Mouse (Mus musculus) heart, postnatal 0 days (tissue): Measurements from ENCODE around the gene Dync1li1. TPM values are rescaled to one million over a fixed set of nuclear protein-coding genes. Genes with fewer than 3 reads are reported as not detected.
"Not testable (repeated sequence)": the region's sequence is repeated elsewhere in the genome, so short reads cannot be mapped to it uniquely, and the experiment has no call there.

Experiments used
- ATAC-seq: fragments of 200-750 bp; cut with Nextera tagmentation; 2 replicates; pipeline ENCODE4 v1.8.0; 2017; ENCODE audit warnings: low read depth, moderate number of reproducible peaks, moderate library complexity; ENCODE audit not compliant: insufficient read depth
- DNase-seq: peaks from one replicate; pipeline ENCODE4 v3.0.0-alpha.2; 2016; ENCODE audit warnings: low spot score
- H3K27ac ChIP-seq: fragments of 300-500 bp; sonication (generic); 2 replicates; pipeline ENCODE4 v1.5.1; 2014; ENCODE audit warnings: low read depth, mild to moderate bottlenecking
- H3K27me3 ChIP-seq: fragments of 300-500 bp; sonication (generic); 2 replicates; pipeline ENCODE4 v1.6.1; 2014; ENCODE audit warnings: low read length, mixed read lengths; ENCODE audit not compliant: control insufficient read depth, insufficient read depth
- H3K36me3 ChIP-seq: fragments of 300-500 bp; sonication (generic); replicated peaks from 2 replicates; pipeline ENCODE4 v1.6.1; 2014; ENCODE audit warnings: low read length, mixed read lengths; ENCODE audit not compliant: control insufficient read depth, insufficient read depth
- H3K4me1 ChIP-seq: fragments of 300-500 bp; sonication (generic); 2 replicates; pipeline ENCODE4 v1.6.1; 2014; ENCODE audit warnings: antibody characterized with exemption; ENCODE audit not compliant: control insufficient read depth, insufficient read depth
- H3K4me2 ChIP-seq: fragments of 300-500 bp; sonication (generic); 2 replicates; pipeline ENCODE4 v1.6.1; 2014; ENCODE audit warnings: low read depth, mild to moderate bottlenecking, low read length, moderate library complexity
- H3K4me3 ChIP-seq: fragments of 300-500 bp; sonication (generic); 2 replicates; pipeline ENCODE4 v1.5.1; 2014; ENCODE audit warnings: low read depth, low read length
- H3K9ac ChIP-seq: fragments of 300-500 bp; sonication (generic); replicated peaks from 2 replicates; pipeline ENCODE4 v1.6.1; 2014; ENCODE audit warnings: low read depth, low read length, mixed read lengths
- H3K9me3 ChIP-seq: fragments of 300-500 bp; sonication (generic); replicated peaks from 2 replicates; pipeline ENCODE4 v1.6.1; 2016; ENCODE audit warnings: low read length; ENCODE audit not compliant: control insufficient read depth
- CTCF ChIP-seq: IDR thresholded peaks from 2 replicates; pipeline ENCODE4 v1.5.1; 2016; ENCODE audit warnings: antibody characterized with exemption, control low read depth, low read depth
- EP300 ChIP-seq: IDR thresholded peaks from 2 replicates; pipeline ENCODE4 v1.6.1; 2016; ENCODE audit warnings: antibody characterized with exemption, low read depth
- WGBS: fragments of 180-500 bp; shearing (Covaris S2); extraction: QIAGEN DNeasy Blood & Tissue Kit; methylation state at CpG from one replicate; pipeline ENCODE4 v1.1.7; 2014; 5-methylcytosine and 5-hydroxymethylcytosine counted together
- polyA plus RNA-seq: library from polyadenylated mRNA; unstranded; fragments of >200 nt; fragmentation: Nextera tagmentation; extraction: Ambion mirVana; gene quantifications from 2 replicates; pipeline ENCODE4 v1.2.1, GENCODE M21; 2015
- total RNA-seq: library from RNA; depleted of rRNA; stranded (reverse); fragments of >200 nt; gene quantifications from 2 replicates; pipeline ENCODE4 v1.2.3, GENCODE M21; 2014; ENCODE audit warnings: low replicate concordance

Gene Dync1li1
- total and polyA plus RNA-seq, 2 experiments from 2014 or later = 75.2 to 84.0 TPM

DNA sequence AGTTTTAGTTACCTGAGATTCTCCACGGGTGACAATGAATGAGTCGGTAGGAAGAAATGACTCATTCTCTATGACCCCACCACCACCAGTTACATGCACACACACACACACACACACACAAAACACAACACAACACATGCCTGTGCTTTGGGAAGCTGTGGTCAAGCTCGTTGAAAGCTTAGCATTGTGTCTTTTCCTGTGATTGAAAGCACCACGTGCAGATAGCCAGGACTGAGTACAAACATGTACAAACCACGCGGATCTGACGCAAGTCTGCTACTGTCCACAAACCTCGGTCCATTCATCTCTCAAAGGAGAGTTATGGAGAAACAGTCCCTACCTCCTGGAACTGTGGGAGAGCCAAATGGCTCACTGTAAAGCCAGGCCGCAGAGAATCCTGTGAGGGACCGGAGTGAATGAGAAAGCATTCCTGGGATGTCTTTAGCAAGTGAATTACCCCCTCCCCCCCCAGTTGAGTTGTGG, 1.6 kb downstream of the Dync1li1 start:
- H3K4me3 ChIP-seq = peak overlapping the region; percentile 85
- H3K27me3 ChIP-seq = no peaks in the 10 kb centered on the region
- DNase-seq (peak; percentile 64), ATAC-seq (peak; percentile 13; the same call in 1 of the 2 replicates)
- TF ChIP-seq EP300 (no peak), CTCF (no peak)
- peaks cover 28% of the 10 kb centered on the region for H3K36me3 ChIP-seq
- WGBS = 6% methylated on average over 10 of the region's 10 CpGs
- no peak overlapping the region for H3K9ac ChIP-seq
- no peaks in the 10 kb centered on the region for H3K9me3 ChIP-seq
- peaks cover 19% of the 10 kb centered on the region for H3K4me1 ChIP-seq
- peak overlapping the region; percentile 82 for H3K4me2 ChIP-seq
- peak overlapping the region; percentile 94 for H3K27ac ChIP-seq

DNA sequence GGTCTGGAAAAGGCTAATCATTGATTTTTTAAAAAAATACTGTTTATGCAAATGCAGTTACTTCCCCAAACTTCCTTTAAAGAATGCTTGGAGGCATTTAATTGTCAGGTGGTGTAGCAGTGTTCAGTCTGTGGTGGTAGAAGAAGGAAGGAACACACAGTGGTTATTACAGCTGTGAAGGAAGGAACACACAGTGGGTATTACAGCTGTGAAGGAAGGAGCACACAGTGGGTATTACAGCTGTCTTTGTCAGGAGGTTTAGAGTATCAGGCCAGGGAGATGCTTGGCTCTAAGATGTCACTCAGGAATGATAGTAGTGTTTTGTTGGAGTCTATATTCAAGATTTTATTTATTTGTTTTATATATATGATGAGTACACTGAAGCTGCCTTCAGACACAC, 2.5 kb downstream of the Dync1li1 start:
- Histone ChIP-seq H3K36me3 (peaks cover 28% of the 10 kb centered on the region), H3K4me3 (no peak overlapping the region), H3K9me3 (no peaks in the 10 kb centered on the region), H3K27ac (no peak overlapping the region), H3K4me1 (peaks cover 19% of the 10 kb centered on the region), H3K27me3 (no peaks in the 10 kb centered on the region), H3K4me2 (no peak overlapping the region), H3K9ac (no peak overlapping the region)
- no peak for TF ChIP-seq CTCF
- TF ChIP-seq EP300 = no peak
- DNase-seq = no peak
- ATAC-seq = no peak

DNA sequence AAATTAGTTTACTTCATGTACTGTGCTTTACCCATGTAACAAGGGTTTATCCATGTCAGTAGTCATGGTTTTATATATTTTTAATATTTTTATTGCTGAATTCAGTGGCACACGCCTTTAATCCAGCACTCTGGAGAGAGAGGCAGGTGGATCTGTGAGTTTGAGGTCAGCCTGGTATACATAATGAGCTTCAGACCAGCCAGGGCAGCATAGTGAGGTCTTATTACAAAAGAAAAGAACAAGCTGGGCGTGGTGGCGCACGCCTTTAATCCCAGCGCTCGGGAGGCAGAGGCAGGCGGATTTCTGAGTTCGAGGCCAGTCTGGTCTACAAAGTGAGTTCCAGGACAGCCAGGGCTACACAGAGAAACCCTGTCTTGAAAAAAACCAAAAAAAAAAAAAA, 7.1 kb downstream of the Dync1li1 start:
- not testable (repeated sequence) for H3K9me3 ChIP-seq, DNase-seq, H3K27ac ChIP-seq, H3K4me1 ChIP-seq, H3K27me3 ChIP-seq, H3K4me3 ChIP-seq, ATAC-seq, H3K9ac ChIP-seq, H3K4me2 ChIP-seq
- 91% methylated on average over 8 of the region's 8 CpGs for WGBS
- peaks cover 43% of the 10 kb centered on the region for H3K36me3 ChIP-seq

DNA sequence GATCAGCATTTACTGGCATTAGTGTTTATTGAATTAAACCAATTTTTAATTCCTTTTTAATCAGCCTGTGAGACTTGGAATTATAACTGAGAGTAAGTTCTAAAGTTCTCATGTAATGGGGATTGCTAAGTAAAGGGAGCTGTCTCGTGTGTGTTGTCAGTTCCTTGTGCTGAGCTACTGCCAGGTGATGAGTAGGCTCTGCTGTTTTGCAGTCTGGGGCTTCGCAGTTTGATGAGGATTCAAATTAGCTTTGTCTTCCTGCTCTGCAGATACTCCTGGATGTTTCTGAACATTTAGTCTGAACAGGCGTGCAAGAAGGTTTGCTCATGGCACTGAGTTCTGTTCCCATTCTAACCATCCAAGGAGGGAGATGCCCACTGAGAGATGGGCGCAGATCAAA, 8.5 kb downstream of the Dync1li1 start:
- no peak for TF ChIP-seq CTCF
- TF ChIP-seq EP300 = no peak
- Histone ChIP-seq H3K4me1 (no peaks in the 10 kb centered on the region), H3K27ac (no peak overlapping the region), H3K36me3 (peaks cover 36% of the 10 kb centered on the region), H3K27me3 (no peaks in the 10 kb centered on the region), H3K9me3 (no peaks in the 10 kb centered on the region), H3K9ac (no peak overlapping the region), H3K4me3 (no peak overlapping the region), H3K4me2 (no peak overlapping the region)
- no peak for DNase-seq
- no peak for ATAC-seq
- 84% methylated on average over 4 of the region's 4 CpGs for WGBS

DNA sequence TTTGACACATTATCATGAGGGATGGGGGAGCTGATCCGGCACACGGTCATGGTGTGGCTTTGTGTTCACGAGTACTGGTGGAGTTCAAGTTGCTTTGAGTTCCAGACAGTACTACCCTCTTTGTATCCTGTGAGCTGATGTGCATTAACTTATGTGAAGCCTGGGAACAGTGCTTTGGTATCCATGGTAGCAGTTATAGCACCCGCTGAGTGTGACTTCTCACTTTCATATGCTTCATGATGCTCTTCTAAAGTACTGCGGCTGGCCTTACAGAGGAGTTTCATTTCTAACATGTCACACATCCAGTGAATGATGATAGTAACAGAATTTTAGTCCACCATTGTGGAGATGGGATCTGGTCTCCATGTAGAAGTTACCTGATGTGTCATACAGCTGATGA, 9.3 kb downstream of the Dync1li1 start:
- Histone ChIP-seq H3K4me3 (no peak overlapping the region), H3K36me3 (peaks cover 28% of the 10 kb centered on the region), H3K27ac (no peak overlapping the region), H3K4me2 (no peak overlapping the region), H3K9ac (no peak overlapping the region), H3K9me3 (no peaks in the 10 kb centered on the region), H3K27me3 (no peaks in the 10 kb centered on the region), H3K4me1 (no peaks in the 10 kb centered on the region)
- no peak for ATAC-seq
- TF ChIP-seq EP300 (no peak), CTCF (no peak)
- 88% methylated on average over 5 of the region's 5 CpGs for WGBS
- DNase-seq = no peak

DNA sequence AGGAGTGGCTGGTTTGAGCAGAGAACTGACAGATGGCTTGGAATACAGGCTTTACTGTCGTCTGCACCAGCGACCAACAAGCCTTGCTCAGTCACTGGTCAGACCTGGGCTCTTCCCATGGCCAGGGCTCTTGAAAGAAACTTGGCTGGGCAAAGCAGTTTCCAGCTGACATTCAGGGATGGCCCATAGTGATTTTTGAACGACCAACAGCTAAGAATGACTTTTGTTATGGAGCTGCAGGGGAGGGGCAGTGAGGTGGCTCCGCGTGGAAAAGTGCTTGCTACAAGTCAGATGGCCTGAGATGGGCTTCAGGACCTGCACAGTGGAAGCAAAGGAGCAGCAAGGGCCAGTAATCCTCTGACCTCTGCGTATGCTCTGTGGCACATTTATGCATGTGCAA, 10.7 kb downstream of the Dync1li1 start:
- TF ChIP-seq EP300 (no peak), CTCF (no peak)
- Histone ChIP-seq H3K36me3 (peaks cover 23% of the 10 kb centered on the region), H3K27me3 (no peaks in the 10 kb centered on the region), H3K9me3 (no peaks in the 10 kb centered on the region), H3K4me2 (no peak overlapping the region), H3K4me1 (no peaks in the 10 kb centered on the region), H3K4me3 (no peak overlapping the region), H3K27ac (peak overlapping the region; percentile 32; the same call in 1 of the 2 replicates), H3K9ac (no peak overlapping the region)
- no peak for DNase-seq
- no peak for ATAC-seq
- 59% methylated on average over 6 of the region's 6 CpGs for WGBS
